Mouse (Mus musculus): ENCODE results near the gene Frmpd4. TPM values are rescaled to one million over a fixed set of nuclear protein-coding genes. Genes with fewer than 3 reads are reported as not detected.

Frmpd4 gene
- polyA plus RNA-seq, 1 experiment = 0.01 TPM

GRCm38 (mm10) chrX:167492265-167492664 is 1084.8 kb downstream of the Frmpd4 start:
- no peaks in the 10 kb centered on the region for H3K36me3 ChIP-seq (ENCODE audit: control insufficient read depth, insufficient read depth, low read length)
- no peak overlapping the region for H3K27ac ChIP-seq (ENCODE audit: insufficient read depth, low read depth, low read length)
- WGBS = 97% methylated on average over 1 of the region's 1 CpGs
- TF ChIP-seq POLR2A (IDR thresholded peaks at IDR 0.05; ENCODE audit: low read depth, low read length) = no peak
- no peak for TF ChIP-seq CTCF (IDR thresholded peaks at IDR 0.05; ENCODE audit: extremely low read depth, insufficient read length, insufficient replicate concordance, low read depth, low read length)
- H3K4me3 ChIP-seq (ENCODE audit: low read depth, low read length) = no peak overlapping the region
- no peaks in the 10 kb centered on the region for H3K4me1 ChIP-seq (ENCODE audit: control insufficient read depth, insufficient read depth, insufficient read length, low read length)
- H3K27me3 ChIP-seq (ENCODE audit: control insufficient read depth, insufficient read depth, low read length) = no peaks in the 10 kb centered on the region

GRCm38 (mm10) chrX:167491589-167492207 is 1085.3 kb downstream of the Frmpd4 start:
- 7% methylated on average over 1 of the region's 1 CpGs for whole genome bisulfite sequencing
- H3K4me1 ChIP-seq (ENCODE audit: control insufficient read depth, insufficient read depth, insufficient read length, low read length) = no peaks in the 10 kb centered on the region
- H3K27ac ChIP-seq (ENCODE audit: insufficient read depth, low read depth, low read length) = no peak overlapping the region
- TF ChIP-seq POLR2A (IDR thresholded peaks at IDR 0.05; ENCODE audit: low read depth, low read length) (no peak), CTCF (IDR thresholded peaks at IDR 0.05; ENCODE audit: extremely low read depth, insufficient read length, insufficient replicate concordance, low read depth, low read length) (no peak)
- H3K36me3 ChIP-seq (ENCODE audit: control insufficient read depth, insufficient read depth, low read length) = no peaks in the 10 kb centered on the region
- no peak overlapping the region for H3K4me3 ChIP-seq (ENCODE audit: low read depth, low read length)
- no peaks in the 10 kb centered on the region for H3K27me3 ChIP-seq (ENCODE audit: control insufficient read depth, insufficient read depth, low read length)

- TF ChIP-seq CTCF (IDR thresholded peaks at IDR 0.05; ENCODE audit: extremely low read depth, insufficient read length, insufficient replicate concordance, low read depth, low read length) (no peak), POLR2A (IDR thresholded peaks at IDR 0.05; ENCODE audit: low read depth, low read length) (no peak)
- no peak overlapping the region for H3K4me3 ChIP-seq (ENCODE audit: low read depth, low read length)
- 26% methylated on average over 4 of the region's 4 CpGs for WGBS
- H3K27ac ChIP-seq (ENCODE audit: insufficient read depth, low read depth, low read length) = peak overlapping the region; percentile 65
- H3K27me3 ChIP-seq (ENCODE audit: control insufficient read depth, insufficient read depth, low read length) = no peaks in the 10 kb centered on the region
- H3K4me1 ChIP-seq (ENCODE audit: control insufficient read depth, insufficient read depth, insufficient read length, low read length) = no peaks in the 10 kb centered on the region
- H3K36me3 ChIP-seq (ENCODE audit: control insufficient read depth, insufficient read depth, low read length) = no peaks in the 10 kb centered on the region
Measured at GRCm38 (mm10) chrX:167483409-167484177, 1093.4 kb downstream of the Frmpd4 start.

- Histone ChIP-seq H3K4me3 (ENCODE audit: low read depth, low read length) (no peak overlapping the region), H3K27me3 (ENCODE audit: control insufficient read depth, insufficient read depth, low read length) (no peaks in the 10 kb centered on the region), H3K4me1 (ENCODE audit: control insufficient read depth, insufficient read depth, insufficient read length, low read length) (no peaks in the 10 kb centered on the region), H3K27ac (ENCODE audit: insufficient read depth, low read depth, low read length) (no peak overlapping the region), H3K36me3 (ENCODE audit: control insufficient read depth, insufficient read depth, low read length) (no peaks in the 10 kb centered on the region)
- 87% methylated on average over 6 of the region's 6 CpGs for WGBS
- no peak for TF ChIP-seq CTCF (IDR thresholded peaks at IDR 0.05; ENCODE audit: extremely low read depth, insufficient read length, insufficient replicate concordance, low read depth, low read length)
- no peak for TF ChIP-seq POLR2A (IDR thresholded peaks at IDR 0.05; ENCODE audit: low read depth, low read length)
Measured at GRCm38 (mm10) chrX:167477636-167478035, 1099.4 kb downstream of the Frmpd4 start.

- TF ChIP-seq POLR2A (IDR thresholded peaks at IDR 0.05; ENCODE audit: low read depth, low read length) (no peak), CTCF (IDR thresholded peaks at IDR 0.05; ENCODE audit: extremely low read depth, insufficient read length, insufficient replicate concordance, low read depth, low read length) (no peak)
- Histone ChIP-seq H3K27ac (ENCODE audit: insufficient read depth, low read depth, low read length) (no peak overlapping the region), H3K36me3 (ENCODE audit: control insufficient read depth, insufficient read depth, low read length) (no peaks in the 10 kb centered on the region), H3K4me3 (ENCODE audit: low read depth, low read length) (no peak overlapping the region), H3K4me1 (ENCODE audit: control insufficient read depth, insufficient read depth, insufficient read length, low read length) (no peaks in the 10 kb centered on the region), H3K27me3 (ENCODE audit: control insufficient read depth, insufficient read depth, low read length) (no peaks in the 10 kb centered on the region)
Measured at GRCm38 (mm10) chrX:167434883-167435282, 1142.1 kb downstream of the Frmpd4 start.

- TF ChIP-seq CTCF (IDR thresholded peaks at IDR 0.05; ENCODE audit: extremely low read depth, insufficient read length, insufficient replicate concordance, low read depth, low read length) = no peak
- TF ChIP-seq POLR2A (IDR thresholded peaks at IDR 0.05; ENCODE audit: low read depth, low read length) = no peak
- no peak overlapping the region for H3K27ac ChIP-seq (ENCODE audit: insufficient read depth, low read depth, low read length)
- H3K27me3 ChIP-seq (ENCODE audit: control insufficient read depth, insufficient read depth, low read length) = no peaks in the 10 kb centered on the region
- WGBS = 67% methylated on average over 2 of the region's 2 CpGs
- H3K4me1 ChIP-seq (ENCODE audit: control insufficient read depth, insufficient read depth, insufficient read length, low read length) = no peaks in the 10 kb centered on the region
- H3K36me3 ChIP-seq (ENCODE audit: control insufficient read depth, insufficient read depth, low read length) = no peaks in the 10 kb centered on the region
- H3K4me3 ChIP-seq (ENCODE audit: low read depth, low read length) = no peak overlapping the region
Measured at GRCm38 (mm10) chrX:167433950-167434349, 1143.1 kb downstream of the Frmpd4 start.

Other genes starting within 250 kb of the Frmpd4 start
- 4.5 and 6.7 TPM in 2 replicates for gene Msl3, start 96.7 kb upstream of the Frmpd4 start, polyA plus RNA-seq (2012; rRNA removed)
- gene Arhgap6, start 217.9 kb upstream of the Frmpd4 start, polyA plus RNA-seq (2012; rRNA removed) = 0.81 and 1.2 TPM in 2 replicates